ENCODE assay signal across 8 mouse cellular contexts in genomic region chr19:42655006-42655405, GRCm38 (mm10). TPM values are rescaled to one million over a fixed set of nuclear protein-coding genes. Genes with fewer than 3 reads are reported as not detected.
DNase-seq lines count a peak whose midpoint lies in the region; ATAC-seq and TF ChIP-seq lines count a peak whose summit lies in the region.

No protein-coding gene starts in this region.

- H3K9me3 ChIP-seq in E14TG2a.4 (ENCODE audit: low read length): no peaks in the 10 kb centered on the region
- no peaks in the 10 kb centered on the region for H3K9me3 ChIP-seq in lung, postnatal 0 days (ENCODE audit: low read length)

- TF ChIP-seq CTCF in E14TG2a.4 (conservative IDR thresholded peaks at IDR 0.05; ENCODE audit: low read length): peak; percentile 46
- peak; percentile 89 for TF ChIP-seq CTCF in lung, postnatal 0 days (IDR thresholded peaks at IDR 0.05)

- H3K4me1 ChIP-seq in E14TG2a.4 (replicated peaks; ENCODE audit: low read depth, low read length): peaks cover 14% of the 10 kb centered on the region
- no peaks in the 10 kb centered on the region for H3K4me1 ChIP-seq in lung, postnatal 0 days (ENCODE audit: insufficient read depth, low read depth, low read length)

- no peak overlapping the region for H3K4me2 ChIP-seq in lung, postnatal 0 days (replicated peaks; ENCODE audit: low read depth, low read length)

- H3K27ac ChIP-seq in lung, postnatal 0 days (ENCODE audit: low read length): no peak overlapping the region

- 40% methylated on average over 1 of the region's 1 CpGs for WGBS in lung, postnatal 0 days

- no peaks in the 10 kb centered on the region for H3K36me3 ChIP-seq in E14TG2a.4 (ENCODE audit: insufficient read depth, low read length)
- no peaks in the 10 kb centered on the region for H3K36me3 ChIP-seq in lung, postnatal 0 days (ENCODE audit: insufficient read depth, low read length)

- H3K27me3 ChIP-seq in E14TG2a.4 (ENCODE audit: insufficient read depth, low read length): peaks cover 51% of the 10 kb centered on the region
- H3K27me3 ChIP-seq in lung, postnatal 0 days (replicated peaks; ENCODE audit: insufficient read depth, low read length): no peaks in the 10 kb centered on the region

- no peak overlapping the region for H3K4me3 ChIP-seq in E14TG2a.4 (replicated peaks; ENCODE audit: low read length)
- no peak overlapping the region for H3K4me3 ChIP-seq in lung, postnatal 0 days (ENCODE audit: low read depth, low read length)

- no peak overlapping the region for H3K9ac ChIP-seq in lung, postnatal 0 days (replicated peaks; ENCODE audit: low read depth)

- DNase-seq in adrenal gland, adult 18-20 months (ENCODE audit: low spot score in 2 of 2): peak; percentile 66 to 68
- DNase-seq in embryo, embryonic 11 days: peak; percentile 82
- DNase-seq in heart, adult 9 months (ENCODE audit: low spot score in 2 of 2): peak; percentile 40 to 60
- DNase-seq in kidney, postnatal 14 days: peak; percentile 73
- DNase-seq in lung, postnatal 0 days (ENCODE audit: low spot score): peak; percentile 75
- peak; percentile 70 for DNase-seq in retina, postnatal 1 day

- peak; percentile 56; the same call in 1 of the 2 replicates for ATAC-seq in lung, postnatal 0 days
- no peak for ATAC-seq in monocyte, adult 5-6 weeks (replicated peaks; ENCODE audit: insufficient number of reproducible peaks, low FRiP score, low TSS enrichment, poor library complexity, severe bottlenecking)

- no peak for TF ChIP-seq EP300 in lung, postnatal 0 days (IDR thresholded peaks at IDR 0.05)

RNA-seq across cellular contexts. Expression of gene Loxl4, which starts 42.4 kb away (rescaled TPM):
- 10 to 100 TPM in 1 of 2 experiments, 1 to 10 TPM in 1; 2.0 to 11.5 TPM for total RNA-seq in adrenal gland, adult 18-20 months (2021)
- 0.60 and 0.64 TPM in 2 replicates for polyA plus RNA-seq in lung, postnatal 0 days (2015; fragmentation: Nextera tagmentation; extraction: Ambion mirVana)
- 0.11 TPM in 1 of 3 replicates, not detected in the others for total RNA-seq in monocyte, adult 5-6 weeks (2017)
